Mouse (Mus musculus): ENCODE results near the gene Idnk. TPM values are rescaled to one million over a fixed set of nuclear protein-coding genes. Genes with fewer than 3 reads are reported as not detected.

The Idnk gene
- polyA plus RNA-seq, 1 experiment from 2014 or later: 60.0 TPM

Other genes starting within 250 kb of the Idnk start
- 44.2 and 48.1 TPM in 2 replicates for gene Spock1, start 249.3 kb upstream of the Idnk start, polyA plus RNA-seq (2015; fragmentation: Nextera tagmentation; extraction: Ambion mirVana)
- 8.9 and 11.8 TPM in 2 replicates for gene Klhl3, start 44.1 kb upstream of the Idnk start, polyA plus RNA-seq (2015; fragmentation: Nextera tagmentation; extraction: Ambion mirVana)
- gene Hnrnpa0, start 29.1 kb upstream of the Idnk start, polyA plus RNA-seq (2015; fragmentation: Nextera tagmentation; extraction: Ambion mirVana): 49.8 and 50.9 TPM in 2 replicates
- gene Ubqln1, start 58.0 kb downstream of the Idnk start, polyA plus RNA-seq (2015; fragmentation: Nextera tagmentation; extraction: Ambion mirVana): 142 and 160 TPM in 2 replicates
- gene Gkap1, start 118.0 kb downstream of the Idnk start, polyA plus RNA-seq (2015; fragmentation: Nextera tagmentation; extraction: Ambion mirVana): 18.7 and 21.3 TPM in 2 replicates
- 0.93 and 1.4 TPM in 2 replicates for gene Kif27, start 201.5 kb downstream of the Idnk start, polyA plus RNA-seq (2015; fragmentation: Nextera tagmentation; extraction: Ambion mirVana)
- gene 2210016F16Rik, start 227.6 kb downstream of the Idnk start, polyA plus RNA-seq (2015; fragmentation: Nextera tagmentation; extraction: Ambion mirVana): 19.4 and 20.3 TPM in 2 replicates
- gene Rmi1, start 244.6 kb downstream of the Idnk start, polyA plus RNA-seq (2015; fragmentation: Nextera tagmentation; extraction: Ambion mirVana): 23.8 and 24.2 TPM in 2 replicates
- 1,925 and 2,161 TPM in 2 replicates for gene Hnrnpk, start 245.7 kb downstream of the Idnk start, polyA plus RNA-seq (2015; fragmentation: Nextera tagmentation; extraction: Ambion mirVana)